Mouse (Mus musculus): Measurements from ENCODE around the gene Crb1. TPM values are rescaled to one million over a fixed set of nuclear protein-coding genes. Genes with fewer than 3 reads are reported as not detected.

Crb1 gene
- total RNA-seq, 2 experiments from 2014 or later, result 1.1 to 1.2 TPM

DNA sequence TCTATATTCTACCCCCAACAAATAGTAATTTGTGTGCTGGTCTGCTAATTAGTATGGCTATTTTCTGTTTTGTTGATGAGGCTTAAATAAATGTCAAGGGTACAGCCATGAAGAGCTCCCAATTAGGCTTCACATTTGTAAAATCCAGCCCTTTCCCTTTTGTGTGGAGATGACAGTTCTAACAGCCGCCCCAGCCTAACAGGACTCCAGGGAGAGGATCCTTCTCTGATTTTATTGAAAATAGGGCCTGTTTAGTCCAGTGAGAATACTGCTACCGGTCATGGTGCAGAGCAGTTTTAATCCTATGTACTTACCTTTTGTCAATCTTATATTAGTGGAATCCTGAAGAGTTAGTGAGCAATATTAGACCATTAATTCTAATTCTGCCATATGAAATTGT is 223.9 kb downstream of the Crb1 start:
- DNase-seq (ENCODE audit: extremely low spot score in 1 of 2, low spot score in 2 of 2), result no peak
- no peak for TF ChIP-seq CTCF (IDR thresholded peaks at IDR 0.05)
- H3K27ac ChIP-seq, result no peak overlapping the region
- intact Hi-C loops (cut with DNase I), result no loop called here
- no peak overlapping the region for H3K4me3 ChIP-seq

Other genes starting within 250 kb of the Crb1 start
- 10 to 100 TPM; 26.8 to 27.4 TPM for gene Zbtb41, start 45.2 kb upstream of the Crb1 start, total RNA-seq (2021)
- gene Aspm, start 77.7 kb upstream of the Crb1 start, total RNA-seq (2021), result under 1 TPM; 0.48 to 0.51 TPM
- gene F13b, start 124.6 kb upstream of the Crb1 start, total RNA-seq (2021), result not detected
- gene Cfhr1, start 183.2 kb upstream of the Crb1 start, total RNA-seq (2021), result not detected

Data from left cerebral cortex, adult 2 months (tissue).